10 mouse cellular contexts compared by ENCODE assay signal in the genomic region with DNA sequence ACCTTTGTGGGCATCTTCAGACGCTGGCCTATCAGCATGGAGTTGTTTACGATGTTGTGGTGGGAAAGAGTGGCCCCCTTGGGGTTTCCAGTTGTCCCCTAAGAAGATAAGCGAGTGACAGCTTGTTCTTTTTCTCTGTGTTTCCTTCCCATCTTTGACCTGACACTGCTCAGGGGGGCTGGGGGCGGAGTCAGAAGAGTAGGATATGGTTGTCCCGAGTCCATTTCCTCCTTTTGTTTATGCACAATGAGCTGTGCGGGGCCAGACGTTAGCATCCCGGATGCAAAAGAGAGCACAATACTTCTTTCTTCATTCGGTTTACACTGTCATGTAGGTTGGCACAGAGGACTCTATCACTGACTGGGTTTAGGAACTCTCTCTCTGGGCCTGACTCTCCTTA. TPM values are rescaled to one million over a fixed set of nuclear protein-coding genes. Genes with fewer than 3 reads are reported as not detected.
A peak's percentile ranks its signal among the peaks of the same experiment; 100 is the strongest.
DNase-seq lines count a peak whose midpoint lies in the region; ATAC-seq lines count a peak whose summit lies in the region.
"Had no signal": no experiment of that assay in that cellular context is flagged by ENCODE, and none has a peak within 500 bp of the region (broad histone marks: within the 10 kb centered on the region; RNA-seq: fewer than 3 reads in every experiment).

No protein-coding gene starts in this region.

- H3K27ac ChIP-seq in lung, embryonic 15.5 days, result peak overlapping the region; percentile 63
- no peak overlapping the region for H3K27ac ChIP-seq in midbrain, embryonic 10.5 days (replicated peaks)
- H3K27ac ChIP-seq: hindbrain, embryonic 13.5 days had no signal

- no peaks in the 10 kb centered on the region for H3K27me3 ChIP-seq in lung, embryonic 15.5 days
- H3K27me3 ChIP-seq in midbrain, embryonic 10.5 days (ENCODE audit: low read depth, poor library complexity, severe bottlenecking), result peaks cover 20% of the 10 kb centered on the region

- H3K36me3 ChIP-seq in lung, embryonic 15.5 days, result peaks cover 9% of the 10 kb centered on the region; the same call in 1 of the 2 replicates
- H3K36me3 ChIP-seq in midbrain, embryonic 10.5 days, result peaks cover 14% of the 10 kb centered on the region
- H3K36me3 ChIP-seq: hindbrain, embryonic 13.5 days had no signal

- no peak overlapping the region for H3K4me2 ChIP-seq in lung, embryonic 15.5 days
- H3K4me2 ChIP-seq: hindbrain, embryonic 13.5 days had no signal

- H3K9ac ChIP-seq in lung, embryonic 15.5 days, result no peak overlapping the region
- H3K9ac ChIP-seq: hindbrain, embryonic 13.5 days had no signal

- no peaks in the 10 kb centered on the region for H3K9me3 ChIP-seq in lung, embryonic 15.5 days
- no peaks in the 10 kb centered on the region for H3K9me3 ChIP-seq in midbrain, embryonic 10.5 days (replicated peaks)
- H3K9me3 ChIP-seq: hindbrain, embryonic 13.5 days had no signal

- H3K4me1 ChIP-seq in lung, embryonic 15.5 days, result no peaks in the 10 kb centered on the region
- peaks cover 9% of the 10 kb centered on the region for H3K4me1 ChIP-seq in midbrain, embryonic 10.5 days

- no peak overlapping the region for H3K4me3 ChIP-seq in lung, embryonic 15.5 days
- H3K4me3 ChIP-seq in midbrain, embryonic 10.5 days, result no peak overlapping the region
- H3K4me3 ChIP-seq: hindbrain, embryonic 13.5 days had no signal

- 56% methylated on average over 9 of the region's 9 CpGs for WGBS in lung, embryonic 15.5 days
- WGBS in midbrain, embryonic 10.5 days, result 63% methylated on average over 9 of the region's 9 CpGs

- ATAC-seq in lung, embryonic 15.5 days (ENCODE audit: borderline replicate concordance, extremely low read depth, low FRiP score, low TSS enrichment), result peak; percentile 36; the same call in 1 of the 2 replicates

- peak; percentile 53 to 72 for DNase-seq in adrenal gland, adult (ENCODE audit: inconsistent age in 2 of 2, low spot score in 1 of 2)
- no peak for DNase-seq in adrenal gland, postnatal 4 days (ENCODE audit: low spot score in 2 of 2)
- DNase-seq in adrenal gland, postnatal 36 days, result peak; percentile 45 to 75
- DNase-seq in kidney, adult 18-20 months, result peak; percentile 62
- no peak for DNase-seq in layer of hippocampus, postnatal 25 days (ENCODE audit: extremely low spot score in 1 of 2, low spot score in 1 of 2)
- DNase-seq in right cerebral cortex, postnatal 36 days (ENCODE audit: low spot score in 2 of 2), result no peak
- DNase-seq in midbrain, embryonic 10.5 days (ENCODE audit: low spot score), result no peak
- DNase-seq: right cerebral cortex, postnatal 14 days had no signal

RNA-seq across cellular contexts. Expression of a gene that starts 5.8 kb away (rescaled TPM):
- under 1 TPM; 0.45 to 0.90 TPM for total RNA-seq in adrenal gland, postnatal 4 days (2021)
- not detected for total RNA-seq in adrenal gland, postnatal 36 days (2021)
- 2.3 and 2.7 TPM in 2 replicates for polyA plus RNA-seq in lung, embryonic 15.5 days (2015; fragmentation: Nextera tagmentation; extraction: Ambion mirVana)
- total RNA-seq in layer of hippocampus, postnatal 25 days (2021), result under 1 TPM; 0.62 to 0.70 TPM
- polyA plus RNA-seq in midbrain, embryonic 10.5 days (2016; fragmentation: Nextera tagmentation; extraction: Ambion mirVana), result 0.12 and 0.39 TPM in 2 replicates

RNA-seq across cellular contexts. Expression of a gene that starts 21.6 kb away (rescaled TPM):
- total RNA-seq in adrenal gland, postnatal 4 days (2021), result 10 to 100 TPM; 14.5 to 15.3 TPM
- total RNA-seq in adrenal gland, postnatal 36 days (2021), result 10 to 100 TPM; 11.9 to 13.3 TPM
- 3.2 and 3.7 TPM in 2 replicates for polyA plus RNA-seq in lung, embryonic 15.5 days (2015; fragmentation: Nextera tagmentation; extraction: Ambion mirVana)
- 10 to 100 TPM; 10.3 to 10.8 TPM for total RNA-seq in layer of hippocampus, postnatal 25 days (2021)
- polyA plus RNA-seq in midbrain, embryonic 10.5 days (2016; fragmentation: Nextera tagmentation; extraction: Ambion mirVana), result 4.6 and 5.1 TPM in 2 replicates

RNA-seq across cellular contexts. Expression of a gene that starts 31.1 kb away (rescaled TPM):
- 10 to 100 TPM; 59.1 to 67.3 TPM for total RNA-seq in adrenal gland, postnatal 4 days (2021)
- 100 to 1,000 TPM; 130 to 146 TPM for total RNA-seq in adrenal gland, postnatal 36 days (2021)
- 6.8 and 7.1 TPM in 2 replicates for polyA plus RNA-seq in lung, embryonic 15.5 days (2015; fragmentation: Nextera tagmentation; extraction: Ambion mirVana)
- 10 to 100 TPM; 15.3 to 20.4 TPM for total RNA-seq in layer of hippocampus, postnatal 25 days (2021)
- polyA plus RNA-seq in midbrain, embryonic 10.5 days (2016; fragmentation: Nextera tagmentation; extraction: Ambion mirVana), result 3.0 and 3.5 TPM in 2 replicates

RNA-seq across cellular contexts. Expression of a gene that starts 49.1 kb away (rescaled TPM):
- total RNA-seq in adrenal gland, postnatal 4 days (2021), result 10 to 100 TPM in 1 of 2 experiments, 1 to 10 TPM in 1; 4.9 to 12.7 TPM
- total RNA-seq in adrenal gland, postnatal 36 days (2021), result 1 to 10 TPM; 3.6 to 9.7 TPM
- 4.6 and 5.4 TPM in 2 replicates for polyA plus RNA-seq in lung, embryonic 15.5 days (2015; fragmentation: Nextera tagmentation; extraction: Ambion mirVana)
- total RNA-seq in layer of hippocampus, postnatal 25 days (2021), result 1 to 10 TPM; 3.0 to 3.9 TPM
- polyA plus RNA-seq in midbrain, embryonic 10.5 days (2016; fragmentation: Nextera tagmentation; extraction: Ambion mirVana), result 2.7 and 2.9 TPM in 2 replicates

RNA-seq across cellular contexts. Expression of a gene that starts 59.0 kb away (rescaled TPM):
- total RNA-seq in adrenal gland, postnatal 4 days (2021), result 100 to 1,000 TPM; 122 to 126 TPM
- total RNA-seq in adrenal gland, postnatal 36 days (2021), result 100 to 1,000 TPM; 117 to 141 TPM
- 198 and 205 TPM in 2 replicates for polyA plus RNA-seq in lung, embryonic 15.5 days (2015; fragmentation: Nextera tagmentation; extraction: Ambion mirVana)
- total RNA-seq in layer of hippocampus, postnatal 25 days (2021), result 10 to 100 TPM; 71.6 to 79.1 TPM
- 265 and 286 TPM in 2 replicates for polyA plus RNA-seq in midbrain, embryonic 10.5 days (2016; fragmentation: Nextera tagmentation; extraction: Ambion mirVana)

Comparison
In these comparisons a context has a peak if more than half of its experiments do, and no peak if none do; other contexts are left out.
1. DNase-seq: peak in adrenal gland, adult (2 of 2), adrenal gland, postnatal 36 days (2 of 2) and kidney, adult 18-20 months (single experiment); none in adrenal gland, postnatal 4 days (0 of 2), layer of hippocampus, postnatal 25 days (0 of 2), right cerebral cortex, postnatal 36 days (0 of 2) and midbrain, embryonic 10.5 days (single experiment).